Mouse (Mus musculus): Measurements from ENCODE around the gene Dydc1.
"Not testable (repeated sequence)": the region's sequence is repeated elsewhere in the genome, so short reads cannot be mapped to it uniquely, and the experiment has no call there.

The Dydc1 gene

DNA sequence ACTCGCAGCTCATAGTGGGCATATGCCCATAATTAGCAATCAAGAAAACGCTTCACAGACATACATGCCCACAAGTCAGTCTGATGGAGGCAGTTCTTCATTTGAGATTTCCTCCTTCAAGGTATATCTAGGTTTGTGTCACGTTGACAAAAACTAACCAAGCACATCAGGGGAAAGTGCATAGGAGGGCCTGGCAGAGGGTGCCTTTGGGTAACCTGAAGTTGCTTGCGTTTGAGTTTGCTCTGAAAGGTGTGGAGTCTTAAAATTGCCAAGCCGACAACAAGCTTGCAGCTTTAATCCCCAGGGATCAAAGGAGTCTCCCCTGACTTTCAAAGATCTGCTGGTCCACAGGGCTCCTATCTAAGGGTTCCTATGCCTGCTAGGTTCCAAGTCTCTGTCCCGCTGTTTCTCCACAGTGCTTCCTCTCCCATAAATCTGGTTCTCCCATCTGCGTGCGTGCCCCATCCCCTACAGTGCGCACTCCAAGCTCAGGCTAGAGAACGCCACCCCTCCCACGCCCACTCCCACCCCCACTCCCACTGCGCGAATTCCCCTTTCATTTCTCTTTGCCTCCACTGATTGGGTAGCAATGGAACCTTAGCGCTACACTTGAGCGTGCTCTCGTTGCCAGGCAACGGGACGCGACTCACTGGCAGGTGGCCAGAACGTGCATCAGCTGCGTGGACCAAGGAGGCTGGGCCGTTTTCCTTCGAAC, at the start of gene Dydc1:
Gene Dydc1, plus strand, starts transcription at position 683 of the 715 bp plus-strand sequence.
- ChIA-PET CTCF (no interaction called here), POLR2A (no interaction called here)

DNA sequence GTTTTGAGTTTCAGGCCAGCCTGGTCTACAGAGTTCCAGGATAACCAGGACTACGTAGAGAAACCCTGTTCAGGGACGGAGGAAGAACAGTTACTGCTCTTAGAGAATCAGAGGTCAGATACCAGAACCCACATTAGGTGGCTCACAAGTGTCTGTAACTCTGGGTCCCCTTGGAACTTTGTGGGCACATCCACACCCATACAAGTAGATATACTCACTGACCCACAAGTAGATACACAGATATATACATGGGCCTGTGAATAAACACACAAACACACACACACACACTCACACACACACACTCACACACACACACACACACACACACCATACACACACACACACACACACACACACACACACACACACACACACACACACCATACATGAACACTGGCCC, 47.6 kb upstream of the Dydc1 start:
- POLR2A ChIA-PET = no interaction called here
- CTCF ChIA-PET = no interaction called here

DNA sequence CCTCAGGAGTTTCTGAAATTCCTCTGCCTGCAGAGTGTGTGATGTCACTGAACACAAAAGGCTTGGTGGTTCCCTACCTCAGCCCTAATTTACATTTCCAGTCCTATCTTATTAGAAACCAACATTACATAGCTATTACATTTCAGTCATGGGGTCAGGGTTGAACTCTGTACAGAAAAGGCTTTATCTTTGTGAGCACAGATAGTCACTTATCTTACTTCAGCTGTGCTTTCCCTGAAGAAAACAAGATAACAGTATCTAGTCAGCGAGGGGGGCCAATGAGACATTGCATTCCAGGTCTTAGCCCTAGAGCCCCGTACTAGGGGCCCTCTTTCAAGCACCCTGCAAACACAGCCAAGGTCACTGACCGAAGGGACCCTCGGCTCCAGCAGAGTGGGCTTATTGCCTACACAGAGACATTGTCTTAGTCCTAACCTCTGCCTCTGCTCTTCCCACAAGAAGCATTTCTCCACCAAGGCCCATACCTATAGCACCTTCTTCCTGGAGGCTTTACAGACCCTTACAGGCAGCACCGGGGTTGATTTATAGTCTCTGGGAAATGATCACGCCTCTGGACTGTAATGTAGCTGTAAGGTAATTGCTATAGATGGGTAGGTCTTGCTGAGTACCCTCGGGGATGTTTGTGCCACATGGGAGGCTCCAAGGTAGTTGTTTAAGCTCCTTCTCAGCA, 47.0 kb upstream of the Dydc1 start:
- ChIA-PET POLR2A (no interaction called here), CTCF (interaction anchor here in 1 of 4 experiments (0.9 kb wide), 1 partner anchor 10 kb away, joined by 4 read pairs; no protein-coding TSS in a partner anchor)

DNA sequence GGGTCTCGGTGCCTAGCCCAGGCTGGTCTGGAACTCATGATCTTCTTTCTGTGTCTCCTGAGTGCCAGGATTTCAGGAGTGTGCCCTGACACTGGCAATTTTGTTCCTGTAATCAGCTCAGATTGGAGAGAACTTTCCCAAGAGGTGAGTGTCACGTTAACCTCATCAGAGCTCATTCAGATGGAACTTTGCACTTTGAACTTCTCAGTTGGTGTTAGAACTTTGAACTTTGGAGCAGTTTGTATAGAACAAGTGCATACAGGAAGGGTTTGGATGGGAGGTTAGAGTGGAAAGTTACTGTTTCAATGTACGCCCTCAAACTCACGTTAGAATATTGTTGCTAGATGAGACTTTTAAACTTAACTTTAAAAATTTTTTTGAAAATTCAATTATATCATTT, 43.4 kb upstream of the Dydc1 start:
- ChIA-PET CTCF (no interaction called here), POLR2A (interaction anchor here in 2 of 4 experiments (0.5 to 1.2 kb wide), 3 partner anchors 9 to 41 kb away, joined by 3 read pairs; partner anchors contain the start of gene Fam213a (in 1 of the 2))

DNA sequence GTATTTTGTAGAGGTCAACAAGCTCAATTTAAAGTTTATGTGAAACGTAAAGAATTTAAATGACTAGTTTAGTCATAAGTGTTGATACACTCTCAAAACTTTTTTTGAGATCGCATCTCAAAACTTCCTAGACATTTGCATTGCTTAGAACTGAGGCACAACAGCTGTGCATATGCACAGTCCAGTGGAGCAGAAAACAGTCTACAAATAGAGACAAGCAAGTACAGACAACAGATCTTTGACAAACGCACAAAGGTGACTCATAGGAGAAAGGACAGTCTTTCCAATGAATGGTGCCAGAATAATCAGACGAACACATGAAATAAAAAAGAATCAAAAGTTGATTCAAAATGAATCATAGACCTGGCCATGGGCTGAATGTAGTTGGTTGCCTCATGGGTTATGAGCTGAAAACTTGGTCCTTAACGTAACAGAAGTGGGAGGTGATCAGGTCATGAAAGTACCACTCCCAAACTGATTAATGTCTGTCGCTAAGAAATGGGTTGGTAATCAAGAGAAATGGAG, 41.7 kb upstream of the Dydc1 start:
- POLR2A ChIA-PET = interaction anchor here in 2 of 4 experiments (0.7 to 1.2 kb wide), 4 partner anchors 17 to 56 kb away, joined by 3 to 4 read pairs (median 3); partner anchors contain the start of gene Fam213a (in 2 of the 2)
- CTCF ChIA-PET = no interaction called here

GRCm38 (mm10) chr14:41033135-41034110, 39.3 kb upstream of the Dydc1 start:
- POLR2A ChIA-PET = interaction anchor here (0.6 to 1.2 kb wide), 13 partner anchors 15 to 1562 kb away, joined by 3 to 6 read pairs (median 3); partner anchors contain the start of gene Fam213a (in 3 of the 4)
- CTCF ChIA-PET = interaction anchor here (0.5 to 1.6 kb wide), 46 partner anchors 8 to 1500 kb away, joined by 3 to 15 read pairs (median 4); partner anchors contain the start of gene Fam213a (in 3 of the 4)

- CTCF ChIA-PET = interaction anchor here (0.5 to 1.6 kb wide), 24 partner anchors 9 to 520 kb away, joined by 3 to 8 read pairs (median 3); partner anchors contain the start of genes Fam213a (in 2 of the 4) and Tspan14 (in 1 of the 4)
- POLR2A ChIA-PET = interaction anchor here in 2 of 4 experiments (0.6 to 1.3 kb wide), 2 partner anchors 21 to 145 kb away, joined by 3 to 5 read pairs; partner anchors contain the start of gene Fam213a (in 1 of the 2)
Measured at GRCm38 (mm10) chr14:41035146-41035798, 37.4 kb upstream of the Dydc1 start.

GRCm38 (mm10) chr14:41047402-41047801, 25.3 kb upstream of the Dydc1 start:
- POLR2A ChIA-PET = no interaction called here
- CTCF ChIA-PET = interaction anchor here in 1 of 4 experiments (0.6 kb wide), 1 partner anchor 59 kb away, joined by 3 read pairs; no protein-coding TSS in a partner anchor

GRCm38 (mm10) chr14:41050471-41050870, 22.2 kb upstream of the Dydc1 start:
- POLR2A ChIA-PET = no interaction called here
- CTCF ChIA-PET = interaction anchor here in 1 of 4 experiments (1.0 kb wide), 1 partner anchor 40 kb away, joined by 3 read pairs; no protein-coding TSS in a partner anchor

DNA sequence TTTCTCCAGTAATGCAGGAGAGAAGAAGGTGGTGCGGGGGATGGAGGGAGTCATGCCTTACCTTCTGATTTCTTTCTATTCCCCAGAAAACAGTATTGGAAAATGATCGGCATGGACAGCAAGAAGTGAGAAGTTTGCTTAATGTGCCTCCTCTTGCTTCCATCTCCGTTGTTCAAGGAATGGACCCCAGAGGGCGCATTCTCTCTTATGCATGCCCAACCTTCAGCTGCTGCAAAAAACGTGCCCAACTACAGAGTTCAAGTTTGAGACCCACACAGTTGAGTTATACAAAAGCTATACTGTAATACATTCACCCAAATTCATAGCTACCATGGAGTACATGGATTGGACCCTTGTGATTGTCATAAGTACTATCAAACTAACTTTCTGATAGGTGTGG, 20.2 kb upstream of the Dydc1 start:
- ChIA-PET POLR2A (interaction anchor here in 1 of 4 experiments (1.0 kb wide), 1 partner anchor 38 kb away, joined by 4 read pairs; the partner anchor contains the start of gene Fam213a), CTCF (interaction anchor here in 3 of 4 experiments (0.6 to 1.5 kb wide), 5 partner anchors 9 to 1200 kb away, joined by 3 to 6 read pairs (median 4); no protein-coding TSS in a partner anchor)

DNA sequence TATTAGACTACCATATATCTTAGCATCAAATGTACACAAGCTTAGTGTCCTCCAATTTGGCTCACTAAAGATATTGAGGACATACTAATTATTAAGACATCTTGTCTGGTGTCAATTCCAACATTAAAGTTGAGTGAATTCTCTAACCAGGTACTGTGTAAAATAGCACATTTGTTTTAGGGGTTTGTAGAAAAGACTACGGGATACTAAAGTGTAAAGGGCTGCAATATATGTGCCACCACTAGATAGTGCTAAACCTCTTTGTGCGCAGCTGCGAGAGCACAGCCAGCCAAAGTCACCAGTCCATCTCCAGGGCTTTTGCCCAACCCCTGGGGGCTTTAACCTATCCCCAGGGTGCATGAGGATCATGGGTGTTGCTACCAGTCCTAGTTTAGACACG, 19.5 kb upstream of the Dydc1 start:
- POLR2A ChIA-PET = not testable (repeated sequence)
- CTCF ChIA-PET = interaction anchor here in 3 of 4 experiments (0.6 to 1.5 kb wide), 5 partner anchors 9 to 1201 kb away, joined by 3 to 6 read pairs (median 4); no protein-coding TSS in a partner anchor

- ChIA-PET CTCF (interaction anchor here in 3 of 4 experiments (0.6 to 1.9 kb wide), 5 partner anchors 13 to 115 kb away, joined by 3 to 8 read pairs (median 3); no protein-coding TSS in a partner anchor), POLR2A (interaction anchor here in 1 of 4 experiments (0.6 kb wide), 1 partner anchor 238 kb away, joined by 3 read pairs; no protein-coding TSS in a partner anchor)
Measured at GRCm38 (mm10) chr14:41065168-41065567, 7.5 kb upstream of the Dydc1 start.

GRCm38 (mm10) chr14:41066416-41066815, 6.3 kb upstream of the Dydc1 start:
- CTCF ChIA-PET = interaction anchor here in 2 of 4 experiments (0.6 to 1.9 kb wide), 4 partner anchors 14 to 33 kb away, joined by 3 to 6 read pairs (median 4); no protein-coding TSS in a partner anchor
- POLR2A ChIA-PET = interaction anchor here in 2 of 4 experiments (0.6 to 0.7 kb wide), 2 partner anchors 50 to 97 kb away, joined by 3 to 4 read pairs; no protein-coding TSS in a partner anchor

- CTCF ChIA-PET = no interaction called here
- POLR2A ChIA-PET = no interaction called here
Measured at GRCm38 (mm10) chr14:41069108-41069507, 3.6 kb upstream of the Dydc1 start, which contains the start of gene Dydc2. TSS of gene Dydc2 (minus strand) at chr14:41069208.

DNA sequence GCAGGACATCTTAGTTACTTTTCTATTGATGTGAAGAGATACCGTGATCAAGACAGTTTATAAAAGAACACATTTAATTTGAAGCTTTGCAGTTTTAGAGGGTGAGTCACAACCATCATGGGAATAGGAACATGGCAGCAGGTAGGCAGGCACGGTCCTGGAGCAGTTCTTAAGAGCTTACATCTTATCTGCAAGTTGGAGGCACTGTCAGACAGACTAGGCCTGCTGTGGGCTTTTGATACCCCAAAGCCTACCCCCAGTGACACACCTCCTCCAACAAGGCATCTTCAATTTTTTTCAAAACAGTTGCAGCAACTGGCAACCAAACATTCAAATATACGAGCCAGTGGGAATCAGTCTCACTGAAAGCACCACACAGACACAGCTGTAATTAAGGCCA, 2.4 kb upstream of the Dydc1 start:
- ChIA-PET CTCF (interaction anchor here in 1 of 4 experiments (1.0 to 1.2 kb wide), 2 partner anchors 35 to 58 kb away, joined by 3 read pairs; no protein-coding TSS in a partner anchor), POLR2A (no interaction called here)

DNA sequence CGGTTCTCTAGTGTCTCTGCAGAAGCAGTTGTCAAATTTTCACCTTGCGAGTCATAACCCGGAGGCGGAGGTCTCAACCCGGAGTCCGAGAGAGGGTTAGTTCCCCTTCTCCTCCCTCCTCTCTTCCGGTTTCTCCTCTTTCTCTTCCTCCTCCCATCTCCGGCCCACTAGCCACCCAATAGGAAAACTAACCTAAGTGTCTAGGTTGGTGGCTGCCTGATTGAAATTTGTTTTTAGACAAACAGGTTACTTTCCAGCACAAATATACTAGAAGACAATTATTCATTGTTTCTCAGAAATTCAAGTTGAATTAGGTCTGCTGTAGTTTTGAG, 199 bp downstream of the Dydc1 start:
- POLR2A ChIA-PET = no interaction called here
- CTCF ChIA-PET = no interaction called here

- CTCF ChIA-PET = no interaction called here
- POLR2A ChIA-PET = no interaction called here
Measured at GRCm38 (mm10) chr14:41082408-41082807, 9.7 kb downstream of the Dydc1 start.

Data from embryonic stem cell, embryonic (primary cell).